Mouse (Mus musculus) right cerebral cortex, postnatal 14 days (tissue): ENCODE results near the gene Gla.
"Not testable (repeated sequence)": the region's sequence is repeated elsewhere in the genome, so short reads cannot be mapped to it uniquely, and the experiment has no call there.

Experiments
- DNase-seq: peaks from one replicate; pipeline ENCODE4 v3.0.0; 2022

Gla gene

GRCm38 (mm10) chrX:134586447-134586846, 14.5 kb downstream of the Gla start:
- no peak for DNase-seq

GRCm38 (mm10) chrX:134585103-134586002, 15.6 kb downstream of the Gla start, which contains the start of gene Rpl36a:
Gene Rpl36a (plus strand): TSS chrX:134585654.
- peak; percentile 92 for DNase-seq

- no peak for DNase-seq
Observed at GRCm38 (mm10) chrX:134582888-134583669, 17.8 kb downstream of the Gla start, which contains the start of gene Btk. Gene Btk (minus strand): TSS chrX:134583570.

GRCm38 (mm10) chrX:134582270-134582669, 18.7 kb downstream of the Gla start:
- no peak for DNase-seq

- no peak for DNase-seq
Observed at GRCm38 (mm10) chrX:134580528-134581305, 20.2 kb downstream of the Gla start.

- no peak for DNase-seq
Observed at GRCm38 (mm10) chrX:134577896-134578295, 23.0 kb downstream of the Gla start.

- no peak for DNase-seq
Observed at GRCm38 (mm10) chrX:134566536-134567222, 34.2 kb downstream of the Gla start.

- no peak for DNase-seq
Observed at GRCm38 (mm10) chrX:134564326-134564725, 36.6 kb downstream of the Gla start.

- DNase-seq, result no peak
Observed at GRCm38 (mm10) chrX:134554425-134554824, 46.5 kb downstream of the Gla start.

GRCm38 (mm10) chrX:134553326-134553725, 47.6 kb downstream of the Gla start:
- DNase-seq, result no peak

GRCm38 (mm10) chrX:134550903-134551302, 50.0 kb downstream of the Gla start:
- DNase-seq, result peak; percentile 4

GRCm38 (mm10) chrX:134547330-134547729, 53.6 kb downstream of the Gla start:
- no peak for DNase-seq

GRCm38 (mm10) chrX:134541955-134542308, 59.0 kb downstream of the Gla start:
- no peak for DNase-seq

- DNase-seq, result peak; percentile 48
Observed at GRCm38 (mm10) chrX:134541145-134541954, 59.6 kb downstream of the Gla start, which contains the start of gene Timm8a1. Gene Timm8a1 (minus strand): TSS chrX:134541865.

- no peak for DNase-seq
Observed at GRCm38 (mm10) chrX:134540414-134541135, 60.4 kb downstream of the Gla start.

GRCm38 (mm10) chrX:134539795-134540194, 61.1 kb downstream of the Gla start:
- DNase-seq, result not testable (repeated sequence)
